Mouse (Mus musculus): ENCODE data around the gene Mettl26. TPM values are rescaled to one million over a fixed set of nuclear protein-coding genes. Genes with fewer than 3 reads are reported as not detected.

Gene Mettl26
- polyA plus RNA-seq, 1 experiment, result 76.5 TPM

- H3K4me3 ChIP-seq (ENCODE audit: insufficient read depth, low read length), result no peak overlapping the region
- peaks cover 25% of the 10 kb centered on the region for H3K4me1 ChIP-seq (ENCODE audit: control insufficient read depth, insufficient read depth, low read length)
- peak overlapping the region; percentile 26 for H3K27ac ChIP-seq (ENCODE audit: insufficient read depth, low read length)
- no peak for TF ChIP-seq CTCF (IDR thresholded peaks at IDR 0.05; ENCODE audit: extremely low read depth, insufficient read depth, low read length)
- TF ChIP-seq POLR2A (IDR thresholded peaks at IDR 0.05; ENCODE audit: extremely low read depth, insufficient read depth, low read length), result no peak
Observed at GRCm38 (mm10) chr17:25914295-25914694, 39.4 kb downstream of the Mettl26 start.

- TF ChIP-seq POLR2A (IDR thresholded peaks at IDR 0.05; ENCODE audit: extremely low read depth, insufficient read depth, low read length), result no peak
- no peak for TF ChIP-seq CTCF (IDR thresholded peaks at IDR 0.05; ENCODE audit: extremely low read depth, insufficient read depth, low read length)
- peak overlapping the region; percentile 85; the same call in 1 of the 2 replicates for H3K4me3 ChIP-seq (ENCODE audit: insufficient read depth, low read length)
- H3K4me1 ChIP-seq (ENCODE audit: control insufficient read depth, insufficient read depth, low read length), result peaks cover 19% of the 10 kb centered on the region
- H3K27ac ChIP-seq (ENCODE audit: insufficient read depth, low read length), result no peak overlapping the region
Observed at GRCm38 (mm10) chr17:25916931-25917647, 42.2 kb downstream of the Mettl26 start.

GRCm38 (mm10) chr17:25918037-25918750 lies 43.3 kb downstream of the Mettl26 start:
- Histone ChIP-seq H3K27ac (ENCODE audit: insufficient read depth, low read length) (0 out of 2 replicates have a peak overlapping the region, but pooled peaks have one; percentile 78), H3K4me1 (ENCODE audit: control insufficient read depth, insufficient read depth, low read length) (peaks cover 15% of the 10 kb centered on the region; the same call in 1 of the 2 replicates), H3K4me3 (ENCODE audit: insufficient read depth, low read length) (peak overlapping the region; percentile 85)
- no peak for TF ChIP-seq POLR2A (IDR thresholded peaks at IDR 0.05; ENCODE audit: extremely low read depth, insufficient read depth, low read length)
- TF ChIP-seq CTCF (IDR thresholded peaks at IDR 0.05; ENCODE audit: extremely low read depth, insufficient read depth, low read length), result no peak

- peaks cover 6% of the 10 kb centered on the region; the same call in 1 of the 2 replicates for H3K4me1 ChIP-seq (ENCODE audit: control insufficient read depth, insufficient read depth, low read length)
- H3K27ac ChIP-seq (ENCODE audit: insufficient read depth, low read length), result peak within 1 kb of the TSS; percentile 78
- TF ChIP-seq CTCF (IDR thresholded peaks at IDR 0.05; ENCODE audit: extremely low read depth, insufficient read depth, low read length) (no peak), POLR2A (IDR thresholded peaks at IDR 0.05; ENCODE audit: extremely low read depth, insufficient read depth, low read length) (no peak)
- peak within 1 kb of the TSS; percentile 85 for H3K4me3 ChIP-seq (ENCODE audit: insufficient read depth, low read length)
Observed at GRCm38 (mm10) chr17:25919144-25919785, 44.4 kb downstream of the Mettl26 start, which contains the start of gene Rab40c. Rab40c (minus strand) TSS chr17:25919727.

GRCm38 (mm10) chr17:25919786-25920642 lies 45.1 kb downstream of the Mettl26 start:
- TF ChIP-seq CTCF (IDR thresholded peaks at IDR 0.05; ENCODE audit: extremely low read depth, insufficient read depth, low read length) (no peak), POLR2A (IDR thresholded peaks at IDR 0.05; ENCODE audit: extremely low read depth, insufficient read depth, low read length) (peak; percentile 65; the same call in 1 of the 2 replicates)

GRCm38 (mm10) chr17:25922120-25922519 lies 47.2 kb downstream of the Mettl26 start:
- Histone ChIP-seq H3K4me1 (ENCODE audit: control insufficient read depth, insufficient read depth, low read length) (peaks cover 1% of the 10 kb centered on the region; the same call in 1 of the 2 replicates), H3K27ac (ENCODE audit: insufficient read depth, low read length) (no peak overlapping the region), H3K4me3 (ENCODE audit: insufficient read depth, low read length) (no peak overlapping the region)
- TF ChIP-seq POLR2A (IDR thresholded peaks at IDR 0.05; ENCODE audit: extremely low read depth, insufficient read depth, low read length) (no peak), CTCF (IDR thresholded peaks at IDR 0.05; ENCODE audit: extremely low read depth, insufficient read depth, low read length) (no peak)

More at GRCm38 (mm10) chr17:25919786-25920642, 45.1 kb downstream of the Mettl26 start:
- peaks cover 1% of the 10 kb centered on the region; the same call in 1 of the 2 replicates for H3K4me1 ChIP-seq (ENCODE audit: control insufficient read depth, insufficient read depth, low read length)
- peak overlapping the region; percentile 85 for H3K4me3 ChIP-seq (ENCODE audit: insufficient read depth, low read length)
- H3K27ac ChIP-seq (ENCODE audit: insufficient read depth, low read length), result peak overlapping the region; percentile 74

GRCm38 (mm10) chr17:25925348-25925747 lies 50.5 kb downstream of the Mettl26 start:
- H3K4me1 ChIP-seq (ENCODE audit: control insufficient read depth, insufficient read depth, low read length), result no peaks in the 10 kb centered on the region; the same call in 1 of the 2 replicates
- no peak for TF ChIP-seq POLR2A (IDR thresholded peaks at IDR 0.05; ENCODE audit: extremely low read depth, insufficient read depth, low read length)
- H3K4me3 ChIP-seq (ENCODE audit: insufficient read depth, low read length), result no peak overlapping the region
- peak overlapping the region; percentile 91 for H3K27ac ChIP-seq (ENCODE audit: insufficient read depth, low read length)

Other genes starting within 250 kb of the Mettl26 start
- gene Gng13, start 157.9 kb upstream of the Mettl26 start, polyA plus RNA-seq (2012; rRNA removed), result 438 and 442 TPM in 2 replicates
- gene Chtf18, start 147.7 kb upstream of the Mettl26 start, polyA plus RNA-seq (2012; rRNA removed), result 2.3 and 2.4 TPM in 2 replicates
- 129 and 142 TPM in 2 replicates for gene Rpusd1, start 147.4 kb upstream of the Mettl26 start, polyA plus RNA-seq (2012; rRNA removed)
- gene Mslnl, start 139.0 kb upstream of the Mettl26 start, polyA plus RNA-seq (2012; rRNA removed), result 0.77 and 1.0 TPM in 2 replicates
- 2.3 and 3.0 TPM in 2 replicates for gene Msln, start 120.7 kb upstream of the Mettl26 start, polyA plus RNA-seq (2012; rRNA removed)
- gene Narfl, start 101.3 kb upstream of the Mettl26 start, polyA plus RNA-seq (2012; rRNA removed), result 39.4 and 41.9 TPM in 2 replicates
- gene Haghl, start 89.4 kb upstream of the Mettl26 start, polyA plus RNA-seq (2012; rRNA removed), result 230 and 253 TPM in 2 replicates
- gene Ccdc78, start 88.5 kb upstream of the Mettl26 start, polyA plus RNA-seq (2012; rRNA removed), result 0.17 and 0.52 TPM in 2 replicates
- gene Fam173a, start 82.2 kb upstream of the Mettl26 start, polyA plus RNA-seq (2012; rRNA removed), result 152 and 159 TPM in 2 replicates
- 2.3 and 4.0 TPM in 2 replicates for gene AC134908.4, start 79.4 kb upstream of the Mettl26 start, polyA plus RNA-seq (2012; rRNA removed)
- 134 and 141 TPM in 2 replicates for gene Metrn, start 77.9 kb upstream of the Mettl26 start, polyA plus RNA-seq (2012; rRNA removed)
- gene Fbxl16, start 66.0 kb upstream of the Mettl26 start, polyA plus RNA-seq (2012; rRNA removed), result 670 and 731 TPM in 2 replicates
- 36.4 and 40.0 TPM in 2 replicates for gene Wdr24, start 51.4 kb upstream of the Mettl26 start, polyA plus RNA-seq (2012; rRNA removed)
- 55.6 and 58.1 TPM in 2 replicates for gene Jmjd8, start 46.2 kb upstream of the Mettl26 start, polyA plus RNA-seq (2012; rRNA removed)
- gene Stub1, start 41.7 kb upstream of the Mettl26 start, polyA plus RNA-seq (2012; rRNA removed), result 284 and 299 TPM in 2 replicates
- gene Rhbdl1, start 37.8 kb upstream of the Mettl26 start, polyA plus RNA-seq (2012; rRNA removed), result 109 and 118 TPM in 2 replicates
- 40.8 and 45.0 TPM in 2 replicates for gene Gm20683, start 33.3 kb upstream of the Mettl26 start, polyA plus RNA-seq (2012; rRNA removed)
- 108 and 119 TPM in 2 replicates for gene Rhot2, start 30.2 kb upstream of the Mettl26 start, polyA plus RNA-seq (2012; rRNA removed)
- 38.2 and 48.5 TPM in 2 replicates for gene Wdr90, start 13.6 kb upstream of the Mettl26 start, polyA plus RNA-seq (2012; rRNA removed)
- 29.2 and 29.9 TPM in 2 replicates for gene Mcrip2, start 6.3 kb upstream of the Mettl26 start, polyA plus RNA-seq (2012; rRNA removed)
- gene Wfikkn1, start 5.8 kb downstream of the Mettl26 start, polyA plus RNA-seq (2012; rRNA removed), result 0.26 and 0.61 TPM in 2 replicates
- gene Rab40c, start 44.7 kb downstream of the Mettl26 start, polyA plus RNA-seq (2012; rRNA removed), result 68.9 and 71.1 TPM in 2 replicates
- gene Pigq, start 69.9 kb downstream of the Mettl26 start, polyA plus RNA-seq (2012; rRNA removed), result 156 and 159 TPM in 2 replicates
- 1.1 and 1.9 TPM in 2 replicates for gene Nhlrc4, start 69.9 kb downstream of the Mettl26 start, polyA plus RNA-seq (2012; rRNA removed)
- 0.79 and 0.92 TPM in 2 replicates for gene A930017K11Rik, start 77.5 kb downstream of the Mettl26 start, polyA plus RNA-seq (2012; rRNA removed)
- 45.8 and 48.0 TPM in 2 replicates for gene Capn15, start 110.7 kb downstream of the Mettl26 start, polyA plus RNA-seq (2012; rRNA removed)
- gene Rab11fip3, start 194.5 kb downstream of the Mettl26 start, polyA plus RNA-seq (2012; rRNA removed), result 88.5 and 94.2 TPM in 2 replicates
- 43.5 and 49.8 TPM in 2 replicates for gene Decr2, start 215.3 kb downstream of the Mettl26 start, polyA plus RNA-seq (2012; rRNA removed)
- gene Nme4, start 220.5 kb downstream of the Mettl26 start, polyA plus RNA-seq (2012; rRNA removed), result 11.5 and 11.8 TPM in 2 replicates
- 27.4 and 31.6 TPM in 2 replicates for gene Tmem8, start 238.2 kb downstream of the Mettl26 start, polyA plus RNA-seq (2012; rRNA removed)
- 96.3 and 101 TPM in 2 replicates for gene Mrpl28, start 248.4 kb downstream of the Mettl26 start, polyA plus RNA-seq (2012; rRNA removed)